Mouse (Mus musculus): Measurements from ENCODE around the gene Vipas39.
A peak's percentile ranks its signal among the peaks of the same experiment; 100 is the strongest.
"Not testable (repeated sequence)": the region's sequence is repeated elsewhere in the genome, so short reads cannot be mapped to it uniquely, and the experiment has no call there.

Vipas39 gene

GRCm38 (mm10) chr12:87266108-87266826, at the start of gene Vipas39, which contains the start of gene Ahsa1:
Gene Vipas39, minus strand, starts transcription at chr12:87266256.
Gene Ahsa1, plus strand, starts transcription at chr12:87266479.
- peak; percentile 94 for DNase-seq (ENCODE audit: low spot score)

- DNase-seq (ENCODE audit: low spot score) = no peak
Observed at GRCm38 (mm10) chr12:87313098-87313497, 47.0 kb upstream of the Vipas39 start.

- not testable (repeated sequence) for DNase-seq (ENCODE audit: low spot score)
Observed at GRCm38 (mm10) chr12:87306584-87306844, 40.5 kb upstream of the Vipas39 start.

- no peak for DNase-seq (ENCODE audit: low spot score)
Observed at GRCm38 (mm10) chr12:87305767-87306583, 39.9 kb upstream of the Vipas39 start.

GRCm38 (mm10) chr12:87301189-87301588, 35.1 kb upstream of the Vipas39 start:
- DNase-seq (ENCODE audit: low spot score) = no peak

- no peak for DNase-seq (ENCODE audit: low spot score)
Observed at GRCm38 (mm10) chr12:87300441-87300690, 34.3 kb upstream of the Vipas39 start.

GRCm38 (mm10) chr12:87299657-87300440, 33.8 kb upstream of the Vipas39 start, which contains the start of gene Ism2:
Gene Ism2, minus strand, starts transcription at chr12:87299705.
- DNase-seq (ENCODE audit: low spot score) = no peak

- DNase-seq (ENCODE audit: low spot score) = no peak
Observed at GRCm38 (mm10) chr12:87299037-87299656, 33.1 kb upstream of the Vipas39 start.

- no peak for DNase-seq (ENCODE audit: low spot score)
Observed at GRCm38 (mm10) chr12:87293934-87294333, 27.9 kb upstream of the Vipas39 start.

- no peak for DNase-seq (ENCODE audit: low spot score)
Observed at GRCm38 (mm10) chr12:87289100-87289499, 23.0 kb upstream of the Vipas39 start.

- no peak for DNase-seq (ENCODE audit: low spot score)
Observed at GRCm38 (mm10) chr12:87284726-87285125, 18.7 kb upstream of the Vipas39 start.

- DNase-seq (ENCODE audit: low spot score) = no peak
Observed at GRCm38 (mm10) chr12:87284268-87284667, 18.2 kb upstream of the Vipas39 start.

- DNase-seq (ENCODE audit: low spot score) = no peak
Observed at GRCm38 (mm10) chr12:87283706-87284105, 17.6 kb upstream of the Vipas39 start.

- DNase-seq (ENCODE audit: low spot score) = no peak
Observed at GRCm38 (mm10) chr12:87282743-87283142, 16.7 kb upstream of the Vipas39 start.

- no peak for DNase-seq (ENCODE audit: low spot score)
Observed at GRCm38 (mm10) chr12:87281766-87282165, 15.7 kb upstream of the Vipas39 start.

- no peak for DNase-seq (ENCODE audit: low spot score)
Observed at GRCm38 (mm10) chr12:87279879-87280278, 13.8 kb upstream of the Vipas39 start.

- DNase-seq (ENCODE audit: low spot score) = no peak
Observed at GRCm38 (mm10) chr12:87279350-87279749, 13.3 kb upstream of the Vipas39 start.

GRCm38 (mm10) chr12:87278118-87278730, 12.2 kb upstream of the Vipas39 start:
- no peak for DNase-seq (ENCODE audit: low spot score)

- not testable (repeated sequence) for DNase-seq (ENCODE audit: low spot score)
Observed at GRCm38 (mm10) chr12:87277251-87277650, 11.2 kb upstream of the Vipas39 start.

- DNase-seq (ENCODE audit: low spot score) = no peak
Observed at GRCm38 (mm10) chr12:87274853-87275831, 9.1 kb upstream of the Vipas39 start.

GRCm38 (mm10) chr12:87267682-87268081, 1.6 kb upstream of the Vipas39 start:
- DNase-seq (ENCODE audit: low spot score) = no peak
